Mouse (Mus musculus) ES-Bruce4 (cell line): ENCODE results near the gene Psmd14.

ENCODE experiments used
- CTCF ChIP-seq: IDR thresholded peaks from one replicate; pipeline ENCODE4 v1.8.1; 2011; ENCODE audit warnings: low read depth, low read length
- EP300 ChIP-seq: IDR thresholded peaks from 2 replicates; pipeline ENCODE4 v1.6.1; 2011; ENCODE audit warnings: low read depth, low read length; ENCODE audit not compliant: insufficient read depth
- POLR2A ChIP-seq: IDR thresholded peaks from one replicate; pipeline ENCODE4 v1.8.1; 2011; ENCODE audit warnings: low read length; ENCODE audit not compliant: insufficient read depth

DNA sequence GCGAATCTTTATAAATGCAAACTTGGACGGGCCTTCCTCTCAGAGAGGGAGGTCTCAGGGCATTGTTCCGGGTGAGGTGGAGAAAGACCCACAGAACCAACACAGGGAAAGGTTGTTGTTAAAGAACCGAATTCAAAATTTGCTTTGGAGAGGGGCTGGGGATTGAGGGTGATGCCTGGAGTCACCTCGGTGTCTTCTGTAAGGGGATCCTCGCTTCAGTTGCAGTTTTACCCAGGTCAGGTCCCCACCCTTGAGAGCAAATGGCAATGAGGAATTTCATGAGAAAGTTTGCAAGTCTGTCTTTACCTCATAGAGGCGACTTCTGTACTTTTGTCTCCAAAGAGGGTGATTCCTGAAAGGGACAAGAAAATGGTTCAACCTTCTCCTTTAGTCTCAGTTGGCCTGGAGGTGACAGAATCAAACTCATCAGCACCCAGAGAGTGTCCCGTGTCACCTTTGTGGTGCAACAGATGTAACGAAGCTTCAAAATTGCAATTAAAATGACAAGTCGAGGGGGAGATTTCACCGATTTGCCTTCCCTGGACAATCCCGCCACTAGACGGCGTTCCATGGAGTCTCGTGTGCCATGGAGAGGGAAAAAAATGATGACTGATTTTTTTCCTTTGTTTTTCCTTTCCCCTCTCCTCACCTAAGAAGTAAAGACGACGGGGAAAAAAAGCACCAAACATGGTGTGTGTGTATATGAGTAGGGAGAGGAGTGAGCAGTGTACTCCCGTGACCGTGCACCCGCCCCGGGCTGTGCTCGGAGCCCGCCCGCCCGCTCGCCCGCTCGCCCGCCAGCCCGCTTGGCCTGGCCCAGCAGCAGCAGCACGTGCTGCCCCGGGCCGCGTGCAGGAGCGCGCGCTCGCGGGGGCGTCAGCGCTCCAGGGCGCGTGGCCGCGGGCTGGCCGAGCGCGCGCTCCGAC, 103.3 kb downstream of the Psmd14 start:
- peak; percentile 11 for TF ChIP-seq CTCF
- no peak for TF ChIP-seq POLR2A
- no peak for TF ChIP-seq EP300
